Mouse (Mus musculus) liver (tissue): ENCODE data around the gene Esrrb.

Experiments
- DNase-seq: peaks from one replicate; pipeline ENCODE4 v3.0.0-alpha.2; 2020; ENCODE audit warnings: mixed read lengths

Esrrb gene

GRCm38 (mm10) chr12:86360696-86361631 is at the start of gene Esrrb:
Gene Esrrb, plus strand, starts transcription at chr12:86361117.
- no peak for DNase-seq

- no peak for DNase-seq
Measured at GRCm38 (mm10) chr12:86320629-86321028, 40.3 kb upstream of the Esrrb start.

- no peak for DNase-seq
Measured at GRCm38 (mm10) chr12:86324297-86324696, 36.6 kb upstream of the Esrrb start.

GRCm38 (mm10) chr12:86329813-86330212 is 31.1 kb upstream of the Esrrb start:
- no peak for DNase-seq

DNA sequence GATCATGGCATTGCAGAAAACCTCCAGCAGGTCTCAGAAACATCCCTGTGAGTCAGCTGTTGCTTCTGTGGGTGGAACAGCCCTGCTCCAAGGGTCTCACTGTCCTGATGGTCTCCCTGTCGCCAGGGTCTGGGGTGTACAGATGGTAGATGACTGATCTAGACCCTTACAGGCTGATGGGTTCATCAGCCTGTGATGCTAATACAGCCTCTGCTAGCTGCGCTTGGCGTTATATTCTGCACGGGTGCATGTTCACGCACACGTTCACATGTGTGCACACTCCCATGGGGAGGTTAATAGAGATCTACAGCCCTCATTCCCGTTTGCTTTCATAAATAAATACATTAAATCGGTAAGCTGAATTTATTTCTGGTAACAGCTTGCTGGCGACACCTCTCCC is 30.2 kb upstream of the Esrrb start:
- DNase-seq: no peak

GRCm38 (mm10) chr12:86331248-86331647 is 29.7 kb upstream of the Esrrb start:
- DNase-seq: no peak

DNA sequence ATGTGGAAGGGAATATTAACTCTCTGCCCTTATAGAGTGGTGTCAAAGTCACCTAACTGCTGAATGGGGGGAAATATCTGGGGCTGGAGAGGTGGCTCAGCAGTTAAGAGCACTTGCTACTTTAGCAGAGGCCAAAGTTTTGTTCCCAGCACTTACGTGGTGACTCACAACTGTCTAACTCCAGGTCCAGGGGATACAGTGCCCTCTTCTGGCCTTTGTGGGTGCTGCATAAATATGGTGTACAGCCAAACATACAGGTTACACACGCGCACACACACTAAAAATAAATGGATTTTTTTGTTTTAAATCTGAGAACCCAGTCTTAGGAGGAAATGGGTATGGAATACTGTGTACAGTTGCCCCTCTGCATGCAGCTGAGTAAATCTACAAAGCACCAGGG is 24.7 kb upstream of the Esrrb start:
- DNase-seq: no peak

DNA sequence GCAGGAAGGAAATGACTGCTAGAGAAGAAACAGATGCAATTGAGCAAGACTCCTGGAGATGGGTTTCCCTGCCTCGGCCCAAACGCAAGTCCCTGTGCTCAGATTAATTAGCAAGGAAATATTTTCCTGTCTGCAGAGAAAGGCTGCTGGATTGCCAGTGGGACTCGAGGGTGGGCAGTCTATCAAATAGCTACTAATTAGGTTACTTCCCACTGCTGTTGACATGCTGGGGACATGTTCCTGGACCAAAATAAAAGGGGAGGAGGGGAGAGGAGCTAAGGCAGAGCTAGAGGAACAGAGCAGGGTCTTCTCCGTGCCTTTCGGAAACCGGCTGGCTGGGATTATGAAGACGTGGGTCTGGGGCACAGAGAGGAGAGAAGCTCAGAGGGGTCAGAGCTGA is 24.0 kb upstream of the Esrrb start:
- DNase-seq: no peak

- DNase-seq: no peak
Measured at GRCm38 (mm10) chr12:86349477-86349876, 11.4 kb upstream of the Esrrb start.

- DNase-seq: no peak
Measured at GRCm38 (mm10) chr12:86359406-86359805, 1.5 kb upstream of the Esrrb start.

- DNase-seq: no peak
Measured at GRCm38 (mm10) chr12:86359873-86360272, 1.0 kb upstream of the Esrrb start.

- no peak for DNase-seq
Measured at GRCm38 (mm10) chr12:86364285-86364684, 3.4 kb downstream of the Esrrb start.

DNA sequence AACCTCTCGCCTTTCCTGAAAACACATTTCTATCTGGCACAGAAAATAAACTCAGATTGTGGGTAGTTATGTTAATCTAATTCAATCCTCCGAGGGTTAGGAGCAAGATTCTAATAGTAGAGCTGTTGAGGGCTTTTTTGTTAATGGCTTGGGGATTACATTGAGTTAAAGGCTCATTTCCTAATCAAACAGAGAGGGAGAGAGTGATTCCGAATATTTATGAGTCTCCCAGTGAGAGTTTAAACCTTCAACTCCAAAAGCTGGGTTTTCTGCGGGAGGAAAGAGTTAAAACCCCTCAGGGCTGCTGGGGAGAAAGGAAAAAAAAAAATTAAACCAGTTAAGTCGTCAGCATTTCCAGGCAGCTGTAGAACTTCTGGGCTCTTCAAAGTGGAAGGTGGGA is 3.8 kb downstream of the Esrrb start:
- no peak for DNase-seq

GRCm38 (mm10) chr12:86370611-86371383 is 9.9 kb downstream of the Esrrb start:
- no peak for DNase-seq

GRCm38 (mm10) chr12:86374286-86374685 is 13.4 kb downstream of the Esrrb start:
- no peak for DNase-seq

GRCm38 (mm10) chr12:86379672-86380213 is 18.8 kb downstream of the Esrrb start:
- DNase-seq: no peak

GRCm38 (mm10) chr12:86383803-86384202 is 22.9 kb downstream of the Esrrb start:
- no peak for DNase-seq

DNA sequence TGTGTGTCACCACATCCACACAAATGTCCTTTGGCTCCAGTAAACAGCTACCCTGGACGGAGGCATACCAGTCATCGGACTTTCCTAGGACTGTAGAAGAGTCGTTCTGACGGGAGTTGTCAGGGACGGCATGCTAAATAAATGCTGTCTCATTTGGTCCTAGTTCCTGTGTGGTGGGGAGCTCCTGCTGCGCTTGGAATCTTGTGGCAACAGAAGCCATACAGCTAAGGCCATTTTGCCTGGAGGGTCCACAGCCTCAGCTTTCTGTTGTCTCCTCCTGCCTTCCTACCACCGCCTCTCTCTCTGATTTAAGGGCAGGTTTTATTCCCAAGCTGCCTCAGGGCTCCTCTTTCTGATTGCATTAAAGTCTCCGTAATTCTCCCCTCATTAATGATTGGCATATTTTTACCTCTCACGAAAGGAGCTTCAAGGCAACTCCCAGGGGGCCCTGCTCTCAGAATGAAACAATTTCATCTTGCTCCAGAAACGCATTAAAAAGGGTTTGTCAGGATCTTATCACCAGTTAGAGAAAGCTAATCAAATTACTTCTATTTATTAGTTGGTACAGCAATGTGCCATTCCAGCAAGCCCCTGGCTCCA is 26.9 kb downstream of the Esrrb start:
- no peak for DNase-seq

- DNase-seq: no peak
Measured at GRCm38 (mm10) chr12:86394773-86395172, 33.9 kb downstream of the Esrrb start.

- no peak for DNase-seq
Measured at GRCm38 (mm10) chr12:86395326-86395725, 34.4 kb downstream of the Esrrb start.

DNA sequence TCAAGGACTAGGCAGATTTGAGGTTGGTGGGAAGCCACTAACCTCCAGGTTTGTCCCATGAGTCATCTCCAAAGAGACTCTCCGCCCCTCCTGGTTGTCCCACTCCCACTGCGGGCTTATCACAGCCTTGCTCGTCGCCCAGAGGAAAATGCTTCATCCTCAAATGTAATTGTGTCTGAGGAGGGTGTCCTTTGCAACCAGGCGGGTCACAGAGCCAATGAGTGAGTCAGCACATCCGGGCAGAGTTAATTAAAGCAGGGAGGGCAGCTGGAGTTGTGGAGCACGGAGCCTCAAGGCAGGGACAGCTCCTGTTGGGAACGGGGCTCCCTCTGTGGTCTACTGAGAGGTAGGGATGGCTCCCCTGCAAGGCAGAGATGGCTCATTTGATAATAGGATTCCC is 37.8 kb downstream of the Esrrb start:
- peak; percentile 5 for DNase-seq

GRCm38 (mm10) chr12:86402718-86403117 is 41.8 kb downstream of the Esrrb start:
- peak; percentile 71 for DNase-seq

DNA sequence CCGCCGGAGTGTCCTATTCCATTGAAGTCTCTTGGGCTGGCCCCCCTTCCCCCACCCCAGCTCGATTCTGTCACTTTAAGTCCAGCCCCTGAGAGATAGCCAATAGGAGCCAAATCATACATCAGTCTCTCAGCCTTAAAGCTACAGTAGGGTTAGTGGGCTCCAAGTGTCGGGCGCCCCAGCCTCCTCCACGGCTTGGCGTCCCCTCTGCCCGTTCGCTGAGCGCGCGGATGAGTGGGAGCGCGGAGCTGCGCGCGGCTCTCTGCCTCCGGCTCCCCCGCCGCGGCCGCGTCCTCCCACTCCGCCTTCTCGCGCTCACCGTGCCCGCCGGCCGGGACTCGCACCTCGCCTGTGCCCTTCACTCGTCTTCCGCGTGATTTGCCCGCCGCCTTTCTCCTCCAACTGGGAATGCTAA is 60.6 kb downstream of the Esrrb start:
- DNase-seq: peak; percentile 5
